ENCODE assay signal across 9 mouse cellular contexts in genomic region chr12:117844917-117845316, GRCm38 (mm10). TPM values are rescaled to one million over a fixed set of nuclear protein-coding genes. Genes with fewer than 3 reads are reported as not detected.
DNase-seq lines count a peak whose midpoint lies in the region; ATAC-seq and TF ChIP-seq lines count a peak whose summit lies in the region.
"Had no signal": no experiment of that assay in that cellular context is flagged by ENCODE, and none has a peak within 500 bp of the region (broad histone marks: within the 10 kb centered on the region; RNA-seq: fewer than 3 reads in every experiment).

No protein-coding gene starts in this region.

- H3K4me1 ChIP-seq in heart, embryonic 11.5 days (ENCODE audit: control insufficient read depth, insufficient read depth, low read length), result peaks cover 7% of the 10 kb centered on the region; the same call in 1 of the 2 replicates
- H3K4me1 ChIP-seq in forebrain, embryonic 14.5 days (ENCODE audit: control insufficient read depth, insufficient read depth, low read length), result no peaks in the 10 kb centered on the region
- H3K4me1 ChIP-seq in liver, embryonic 14.5 days (replicated peaks; ENCODE audit: control insufficient read depth in 2 of 2, insufficient read depth in 2 of 2, low read length in 1 of 2), result peaks cover 5 to 6% of the 10 kb centered on the region in 2 experiments; a peak in 3 of 4 replicates

- peak overlapping the region; percentile 89 for H3K4me2 ChIP-seq in heart, embryonic 11.5 days
- peak overlapping the region; percentile 98 for H3K4me2 ChIP-seq in forebrain, embryonic 14.5 days (ENCODE audit: low read length)
- H3K4me2 ChIP-seq in liver, embryonic 14.5 days (ENCODE audit: low read depth), result peak overlapping the region; percentile 80

- H3K4me3 ChIP-seq in heart, embryonic 11.5 days (ENCODE audit: low read depth, low read length), result peak overlapping the region; percentile 88; the same call in 1 of the 2 replicates
- H3K4me3 ChIP-seq in forebrain, embryonic 14.5 days (ENCODE audit: low read depth, low read length), result no peak overlapping the region
- H3K4me3 ChIP-seq in liver, embryonic 14.5 days (ENCODE audit: insufficient read depth in 1 of 2, low read depth in 2 of 2, low read length in 2 of 2), result peak overlapping the region; percentile 70 to 80; a peak in 3 of 4 replicates

- no peak for TF ChIP-seq CTCF in liver, embryonic 14.5 days (IDR thresholded peaks at IDR 0.05; ENCODE audit: low read depth)

- 25% methylated on average over 2 of the region's 2 CpGs for WGBS in heart, embryonic 11.5 days (ENCODE audit: insufficient replicate concordance)
- WGBS in forebrain, embryonic 14.5 days, result 19% methylated on average over 2 of the region's 2 CpGs
- WGBS in liver, embryonic 14.5 days (ENCODE audit: insufficient replicate concordance), result 20% methylated on average over 2 of the region's 2 CpGs

- H3K36me3 ChIP-seq in heart, embryonic 11.5 days (ENCODE audit: control insufficient read depth, insufficient read depth, low read length), result no peaks in the 10 kb centered on the region
- no peaks in the 10 kb centered on the region for H3K36me3 ChIP-seq in forebrain, embryonic 14.5 days (ENCODE audit: control insufficient read depth, insufficient read depth, low read length)
- no peaks in the 10 kb centered on the region for H3K36me3 ChIP-seq in liver, embryonic 14.5 days (replicated peaks; ENCODE audit: control insufficient read depth, insufficient read depth, low read depth)

- H3K27me3 ChIP-seq in heart, embryonic 11.5 days (ENCODE audit: control insufficient read depth, insufficient read depth, low read length), result 0 out of 2 replicates have a peak, but pooled peaks cover 2% of the 10 kb centered on the region
- H3K27me3 ChIP-seq in forebrain, embryonic 14.5 days (replicated peaks; ENCODE audit: control insufficient read depth, insufficient read depth, low read length), result no peaks in the 10 kb centered on the region
- no peaks in the 10 kb centered on the region for H3K27me3 ChIP-seq in liver, embryonic 14.5 days (ENCODE audit: control insufficient read depth, insufficient read depth, low read length)

- DNase-seq in heart, postnatal 4 days, result no peak
- DNase-seq in A20 (ENCODE audit: low read depth, low spot score), result peak; percentile 53
- no peak for DNase-seq in forebrain, embryonic 14.5 days (ENCODE audit: low spot score)
- DNase-seq in liver, embryonic 14.5 days (ENCODE audit: low read depth in 3 of 3, low spot score in 3 of 3), result no peak
- DNase-seq in adrenal gland, postnatal 36 days, result no peak
- DNase-seq in adipocyte (ENCODE audit: low spot score), result no peak
- DNase-seq in ovary, postnatal 10 days (ENCODE audit: low spot score), result no peak
- DNase-seq: layer of hippocampus, postnatal 36 days had no signal

- 0 out of 2 replicates have a peak overlapping the region, but pooled peaks have one; percentile 43 for H3K9ac ChIP-seq in heart, embryonic 11.5 days (ENCODE audit: low read depth, low read length)
- H3K9ac ChIP-seq in forebrain, embryonic 14.5 days (ENCODE audit: low read length), result 0 out of 2 replicates have a peak overlapping the region, but pooled peaks have one; percentile 13
- H3K9ac ChIP-seq in liver, embryonic 14.5 days (replicated peaks), result peak overlapping the region; percentile 71

- no peak for ATAC-seq in heart, embryonic 11.5 days (replicated peaks; ENCODE audit: insufficient number of reproducible peaks, low FRiP score, low TSS enrichment)
- no peak for ATAC-seq in forebrain, embryonic 14.5 days
- no peak for ATAC-seq in liver, embryonic 14.5 days (ENCODE audit: insufficient read depth)

- no peak for TF ChIP-seq EP300 in liver, embryonic 14.5 days (IDR thresholded peaks at IDR 0.05; ENCODE audit: low read depth)

- no peak overlapping the region for H3K27ac ChIP-seq in heart, embryonic 11.5 days (ENCODE audit: low read depth, low read length)
- H3K27ac ChIP-seq in forebrain, embryonic 14.5 days (ENCODE audit: low read depth, low read length), result no peak overlapping the region
- H3K27ac ChIP-seq in liver, embryonic 14.5 days, result no peak overlapping the region

- no peaks in the 10 kb centered on the region for H3K9me3 ChIP-seq in heart, embryonic 11.5 days (replicated peaks; ENCODE audit: control insufficient read depth, low read length)
- no peaks in the 10 kb centered on the region for H3K9me3 ChIP-seq in forebrain, embryonic 14.5 days (replicated peaks; ENCODE audit: control insufficient read depth, low read length)
- no peaks in the 10 kb centered on the region for H3K9me3 ChIP-seq in liver, embryonic 14.5 days (ENCODE audit: control insufficient read depth, low read length)

RNA-seq across cellular contexts. Expression of gene Cdca7l, which starts 40.8 kb away (rescaled TPM):
- polyA plus RNA-seq in heart, embryonic 11.5 days (2014; fragmentation: Nextera tagmentation; extraction: Ambion mirVana), result 17.5 and 17.9 TPM in 2 replicates
- 1 to 10 TPM; 6.5 to 7.3 TPM for total RNA-seq in heart, postnatal 4 days (2021)
- 11.1 and 12.6 TPM in 2 replicates for polyA plus RNA-seq in forebrain, embryonic 14.5 days (2014; fragmentation: Nextera tagmentation; extraction: Ambion mirVana)
- 6.0 and 11.0 TPM in 2 replicates for polyA plus RNA-seq in liver, embryonic 14.5 days (2012; rRNA removed)
- 15.9 and 18.8 TPM in 2 replicates for polyA plus RNA-seq in liver, embryonic 14.5 days (2014; fragmentation: Nextera tagmentation; extraction: Ambion mirVana)
- 1 to 10 TPM; 2.7 to 5.1 TPM for total RNA-seq in adrenal gland, postnatal 36 days (2021)

Comparison
In these comparisons a context has a peak if more than half of its experiments do, and no peak if none do; other contexts are left out.
1. H3K9ac ChIP-seq: peak in every context shown above with its lines; median percentile 71 in liver, embryonic 14.5 days; 43 in heart, embryonic 11.5 days; 13 in forebrain, embryonic 14.5 days.